Mouse (Mus musculus): ENCODE results near the gene Blm. TPM values are rescaled to one million over a fixed set of nuclear protein-coding genes. Genes with fewer than 3 reads are reported as not detected.
"Not testable (repeated sequence)": the region's sequence is repeated elsewhere in the genome, so short reads cannot be mapped to it uniquely, and the experiment has no call there.

Gene Blm
- total RNA-seq, 2 experiments from 2014 or later: 3.2 to 4.2 TPM

- intact Hi-C loops (cut with DNase I): no loop called here
- DNase-seq: no peak
Measured at GRCm38 (mm10) chr7:80539581-80539980, 4.7 kb upstream of the Blm start.

- intact Hi-C loops (cut with DNase I): no loop called here
- no peak for DNase-seq
Measured at GRCm38 (mm10) chr7:80534291-80535008, 469 bp downstream of the Blm start.

- no peak for DNase-seq
- intact Hi-C loops (cut with DNase I): no loop called here
Measured at GRCm38 (mm10) chr7:80531087-80531486, 3.8 kb downstream of the Blm start.

GRCm38 (mm10) chr7:80530646-80531045 lies 4.3 kb downstream of the Blm start:
- no peak for DNase-seq
- intact Hi-C loops (cut with DNase I): no loop called here

GRCm38 (mm10) chr7:80526698-80527097 lies 8.2 kb downstream of the Blm start:
- DNase-seq: no peak
- intact Hi-C loops (cut with DNase I): no loop called here

DNA sequence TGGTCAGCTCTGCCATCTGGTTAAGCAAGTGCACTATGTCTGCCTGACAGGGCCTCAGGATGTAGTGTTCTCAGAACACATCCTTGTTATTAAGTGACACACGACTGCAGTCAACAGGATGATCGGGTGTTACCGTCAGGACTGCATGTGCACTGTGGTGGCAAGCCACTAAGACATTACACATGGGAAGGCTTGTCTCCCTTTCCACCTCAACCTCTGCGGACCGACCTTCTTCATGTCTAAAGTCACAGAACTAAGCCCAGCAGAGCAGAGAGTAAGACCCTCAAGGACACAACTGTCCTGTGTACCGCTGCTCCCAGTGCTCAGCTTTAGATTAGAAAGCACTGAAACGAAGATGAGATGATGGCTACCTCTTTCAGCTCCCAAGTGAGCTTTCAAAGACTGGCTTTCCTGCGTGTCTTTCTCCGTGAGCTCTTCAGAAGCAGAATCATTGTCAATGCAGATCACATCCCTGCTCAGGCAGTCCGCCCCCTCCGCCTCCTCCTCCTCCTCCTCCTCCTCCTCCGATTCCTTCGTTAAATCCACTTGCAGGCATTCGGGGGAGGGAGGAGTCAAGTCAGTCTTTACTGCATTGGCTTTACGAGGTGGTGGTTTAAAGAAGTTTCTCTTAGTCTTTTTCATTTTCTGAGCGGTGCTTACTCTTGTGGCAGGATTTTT lies 22.4 kb downstream of the Blm start:
- intact Hi-C loops (cut with DNase I): no loop called here
- no peak for DNase-seq

DNA sequence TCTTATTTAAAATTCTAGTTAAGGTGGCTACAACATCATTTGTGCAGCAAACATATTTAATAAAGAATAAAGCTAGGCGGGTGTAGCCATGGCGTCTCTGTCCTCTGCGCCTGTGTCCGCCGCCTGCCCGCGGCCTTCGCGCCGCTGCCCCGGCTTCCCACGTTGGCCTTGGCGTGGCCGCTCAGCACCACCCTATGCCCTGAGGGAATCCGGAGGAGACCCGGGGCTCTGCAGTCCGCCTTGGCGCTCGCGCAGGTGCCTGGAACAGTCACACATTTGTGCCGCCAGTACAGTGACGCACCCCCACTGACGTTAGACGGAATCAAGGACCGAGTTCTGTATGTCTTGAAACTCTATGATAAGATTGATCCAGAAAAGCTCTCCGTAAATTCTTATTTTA lies 27.2 kb downstream of the Blm start:
- DNase-seq; intact Hi-C loops (cut with DNase I): not testable (repeated sequence)

DNA sequence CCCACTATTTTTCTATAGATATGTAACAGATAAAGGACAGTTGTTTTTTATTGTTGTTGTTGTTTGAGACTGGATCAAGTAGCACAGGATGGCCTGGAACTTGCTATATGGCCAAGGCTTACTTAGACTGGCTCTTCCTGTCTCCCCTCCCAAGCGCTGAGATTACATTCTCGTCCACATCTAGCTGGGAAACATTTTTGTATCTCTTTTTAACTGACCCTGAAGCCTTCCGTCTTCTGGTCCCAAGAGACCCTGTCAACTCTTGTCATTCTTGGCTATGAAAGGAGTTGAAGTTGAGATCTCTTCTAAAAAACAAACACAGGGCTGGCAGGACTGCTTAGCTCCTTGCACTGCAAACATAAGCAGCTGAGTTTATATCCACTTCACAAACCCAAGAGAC lies 28.9 kb downstream of the Blm start:
- intact Hi-C loops (cut with DNase I): no loop called here
- DNase-seq: no peak

DNA sequence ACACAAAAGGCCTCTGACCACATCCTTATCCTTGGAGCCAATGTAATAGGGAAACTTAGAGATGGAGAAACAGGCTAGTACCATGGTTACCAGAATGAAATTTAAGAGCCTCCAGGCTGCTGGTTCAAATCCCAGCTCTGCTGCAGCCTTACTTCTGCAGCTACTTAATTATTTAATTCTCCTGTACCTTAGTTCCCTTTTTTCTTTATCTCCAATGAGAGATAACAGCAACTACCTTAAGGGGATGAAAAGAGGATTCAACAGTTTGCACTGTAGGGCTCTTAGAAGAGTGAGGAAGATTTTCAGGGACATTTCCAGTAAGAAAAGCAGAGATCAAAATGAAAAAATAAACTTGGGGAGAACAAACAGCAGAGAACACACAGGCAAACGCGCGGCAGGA lies 30.0 kb downstream of the Blm start:
- DNase-seq: no peak
- intact Hi-C loops (cut with DNase I): no loop called here

DNA sequence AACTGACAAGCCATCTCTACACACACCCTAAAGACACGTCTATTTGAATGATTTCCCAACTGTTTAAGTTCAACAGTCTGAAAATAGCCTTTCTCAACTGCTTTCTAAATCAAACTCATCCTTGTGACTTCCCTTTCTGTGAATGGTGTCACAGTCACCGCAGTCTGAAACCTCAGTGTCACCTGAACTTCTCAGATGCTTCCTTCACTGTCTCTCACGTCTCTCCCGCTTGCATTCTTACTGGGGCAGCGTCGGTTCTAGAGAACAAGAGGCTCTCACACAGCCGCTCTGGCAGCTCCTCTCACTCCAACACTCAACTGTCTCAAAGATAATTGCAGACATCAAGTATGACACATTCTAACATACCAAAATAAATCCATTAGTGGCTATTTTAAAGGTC lies 33.9 kb downstream of the Blm start:
- intact Hi-C loops (cut with DNase I): no loop called here
- DNase-seq: no peak

DNA sequence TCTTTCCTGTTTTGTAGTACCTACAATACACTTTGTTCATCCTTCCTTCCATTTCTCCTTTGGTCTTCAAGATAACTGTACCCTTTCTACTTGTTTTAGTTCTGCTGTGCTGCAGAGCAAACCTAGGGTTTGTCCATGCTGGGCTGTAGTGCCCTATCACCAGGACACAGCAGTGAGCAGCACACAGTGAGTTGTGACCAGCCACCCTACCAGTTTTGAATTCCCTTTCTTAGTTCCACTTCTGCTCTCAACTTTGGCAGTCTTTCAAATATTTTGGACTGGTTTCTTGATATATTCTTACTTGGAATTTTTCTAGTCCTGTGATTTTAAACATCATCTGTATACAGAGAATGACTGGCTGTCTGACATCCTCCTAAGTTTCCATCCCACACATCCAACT lies 34.8 kb downstream of the Blm start:
- intact Hi-C loops (cut with DNase I): no loop called here
- no peak for DNase-seq

GRCm38 (mm10) chr7:80499190-80499962 lies 35.5 kb downstream of the Blm start:
- intact Hi-C loops (cut with DNase I): no loop called here
- DNase-seq: no peak

- intact Hi-C loops (cut with DNase I): no loop called here
- no peak for DNase-seq
Measured at GRCm38 (mm10) chr7:80496656-80497055, 38.3 kb downstream of the Blm start.

GRCm38 (mm10) chr7:80495210-80495609 lies 39.7 kb downstream of the Blm start:
- no peak for DNase-seq
- intact Hi-C loops (cut with DNase I): no loop called here

GRCm38 (mm10) chr7:80491995-80492394 lies 42.9 kb downstream of the Blm start:
- no peak for DNase-seq
- intact Hi-C loops (cut with DNase I): no loop called here

DNA sequence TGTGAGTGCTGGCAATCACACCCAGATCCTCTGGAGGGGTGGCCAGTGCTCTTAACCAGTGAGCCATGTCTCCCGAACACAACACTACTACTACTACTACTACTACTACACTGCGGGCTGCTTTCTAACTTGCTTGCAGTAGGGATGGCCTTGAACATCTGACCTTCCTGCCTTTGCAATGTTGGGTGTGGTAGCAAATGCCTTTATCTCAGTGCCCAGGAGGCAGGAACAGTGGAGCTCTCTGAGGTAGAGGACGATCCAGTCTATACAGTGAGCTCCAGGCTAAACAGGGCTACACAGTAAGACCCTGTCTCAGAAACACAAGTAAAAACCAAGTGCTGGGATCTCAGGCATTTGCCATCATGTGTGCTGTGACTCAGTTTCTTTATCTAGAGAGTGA lies 43.8 kb downstream of the Blm start:
- no peak for DNase-seq
- intact Hi-C loops (cut with DNase I): no loop called here

DNA sequence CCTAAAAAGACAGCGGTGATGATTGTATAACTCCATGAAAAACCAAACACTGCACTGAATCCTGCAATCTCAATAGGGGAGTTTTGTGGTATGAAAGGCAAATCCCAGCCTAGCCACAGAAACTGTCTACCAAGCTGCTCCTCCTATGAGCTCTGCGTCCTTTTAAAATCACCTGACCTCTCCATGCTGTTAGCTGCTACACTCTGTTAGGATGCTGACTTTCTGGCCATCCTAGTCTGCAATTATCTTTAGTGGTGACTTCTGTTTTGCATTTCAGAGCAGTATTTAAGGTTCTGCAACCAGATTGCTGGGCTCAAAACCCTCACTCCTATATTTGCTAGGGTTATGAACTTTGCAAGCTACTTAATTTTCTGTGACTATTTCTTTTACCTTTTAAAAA lies 44.6 kb downstream of the Blm start:
- DNase-seq: no peak
- intact Hi-C loops (cut with DNase I): no loop called here

DNA sequence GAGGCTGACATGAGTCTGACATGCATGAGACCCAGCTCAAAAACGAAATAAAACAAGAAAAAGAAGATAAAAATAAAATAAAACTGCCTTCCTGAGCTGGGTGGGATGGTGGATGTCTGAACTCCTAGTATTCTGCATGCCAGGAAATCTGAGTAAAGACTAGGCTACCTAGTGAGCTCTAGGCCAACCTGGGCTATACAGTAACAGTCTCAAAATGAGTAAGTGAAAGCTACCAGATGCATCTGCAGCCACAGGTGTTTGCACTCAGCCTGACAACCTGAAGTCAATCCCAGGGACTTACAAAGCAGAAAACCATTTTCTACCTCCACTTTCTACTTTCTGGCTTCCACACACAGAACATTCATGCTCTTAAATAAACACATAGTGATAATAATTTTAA lies 45.5 kb downstream of the Blm start:
- DNase-seq: no peak
- intact Hi-C loops (cut with DNase I): no loop called here

DNA sequence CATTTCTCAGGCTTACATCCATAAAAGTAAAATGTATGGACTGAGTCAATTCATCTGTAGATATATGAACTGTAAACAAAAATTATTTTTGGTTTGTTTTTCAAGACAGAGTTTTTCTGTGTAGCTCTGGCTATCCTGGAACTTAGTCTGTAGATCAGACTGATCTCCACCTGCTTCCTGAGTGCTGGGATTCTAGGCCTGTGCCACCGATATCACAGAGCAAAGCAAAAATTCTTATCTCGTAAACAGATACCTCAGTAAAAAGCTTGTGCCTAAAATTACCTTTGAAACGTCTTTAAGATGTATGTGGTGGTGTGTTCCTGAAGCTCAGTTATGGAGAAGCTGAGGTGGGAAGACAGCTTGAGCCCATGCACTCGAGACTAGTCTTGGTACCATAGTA lies 47.7 kb downstream of the Blm start:
- intact Hi-C loops (cut with DNase I): no loop called here
- no peak for DNase-seq

GRCm38 (mm10) chr7:80480097-80480496 lies 54.8 kb downstream of the Blm start:
- intact Hi-C loops (cut with DNase I): no loop called here
- DNase-seq: no peak

GRCm38 (mm10) chr7:80473837-80474236 lies 61.1 kb downstream of the Blm start:
- intact Hi-C loops (cut with DNase I): no loop called here
- DNase-seq: no peak

DNA sequence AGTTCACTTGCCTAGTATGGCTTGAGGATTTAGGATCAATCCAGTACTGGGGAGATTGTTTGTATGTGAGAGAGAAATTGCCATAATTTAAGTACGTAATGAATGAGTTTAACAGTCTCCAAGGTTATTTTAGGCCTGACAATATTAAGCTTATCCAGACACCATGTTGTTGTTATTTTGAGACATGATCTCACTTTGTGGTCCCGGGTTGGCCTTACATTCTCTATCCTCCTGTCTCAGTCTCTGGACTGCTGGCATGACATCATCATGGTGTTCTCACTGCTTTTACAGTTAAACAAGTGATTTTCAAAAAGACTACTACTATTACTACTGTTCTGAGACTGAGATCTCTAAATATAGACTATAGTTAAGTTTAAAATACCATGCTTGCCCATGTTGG lies 66.1 kb downstream of the Blm start:
- DNase-seq: no peak
- intact Hi-C loops (cut with DNase I): no loop called here
